Mouse (Mus musculus) brain, adult 2 months (tissue): ENCODE results near the gene Nell1.
"Not testable (repeated sequence)": the region's sequence is repeated elsewhere in the genome, so short reads cannot be mapped to it uniquely, and the experiment has no call there.

Experiments
- DNase-seq: peaks from one replicate; pipeline ENCODE4 v3.0.0; 2011; ENCODE audit warnings: low read depth, low spot score

Nell1 gene

GRCm38 (mm10) chr7:49974841-49975440 is at the start of gene Nell1:
Gene Nell1, plus strand, starts transcription at chr7:49974864.
- peak; percentile 59 for DNase-seq

- no peak for DNase-seq
Measured at GRCm38 (mm10) chr7:49928571-49928970, 46.1 kb upstream of the Nell1 start.

DNA sequence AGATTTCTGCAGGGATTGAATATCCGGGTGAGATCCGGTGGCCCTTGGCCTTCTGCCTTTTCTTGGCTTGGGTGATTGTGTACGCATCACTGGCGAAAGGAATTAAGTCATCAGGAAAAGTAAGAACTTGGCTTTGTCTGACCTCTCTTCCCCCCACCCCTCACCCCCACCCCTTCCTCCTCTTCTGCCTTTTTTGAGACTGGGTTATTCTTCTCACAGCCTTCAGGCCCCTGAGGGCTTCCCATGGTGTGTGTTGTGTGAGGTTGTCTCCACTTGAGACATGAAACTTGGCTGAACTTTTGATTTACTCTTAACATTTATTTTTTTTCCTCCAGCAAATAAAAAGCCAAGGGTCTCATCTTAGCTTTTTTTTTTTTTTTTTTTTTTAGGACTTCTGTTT is 44.7 kb upstream of the Nell1 start:
- no peak for DNase-seq

DNA sequence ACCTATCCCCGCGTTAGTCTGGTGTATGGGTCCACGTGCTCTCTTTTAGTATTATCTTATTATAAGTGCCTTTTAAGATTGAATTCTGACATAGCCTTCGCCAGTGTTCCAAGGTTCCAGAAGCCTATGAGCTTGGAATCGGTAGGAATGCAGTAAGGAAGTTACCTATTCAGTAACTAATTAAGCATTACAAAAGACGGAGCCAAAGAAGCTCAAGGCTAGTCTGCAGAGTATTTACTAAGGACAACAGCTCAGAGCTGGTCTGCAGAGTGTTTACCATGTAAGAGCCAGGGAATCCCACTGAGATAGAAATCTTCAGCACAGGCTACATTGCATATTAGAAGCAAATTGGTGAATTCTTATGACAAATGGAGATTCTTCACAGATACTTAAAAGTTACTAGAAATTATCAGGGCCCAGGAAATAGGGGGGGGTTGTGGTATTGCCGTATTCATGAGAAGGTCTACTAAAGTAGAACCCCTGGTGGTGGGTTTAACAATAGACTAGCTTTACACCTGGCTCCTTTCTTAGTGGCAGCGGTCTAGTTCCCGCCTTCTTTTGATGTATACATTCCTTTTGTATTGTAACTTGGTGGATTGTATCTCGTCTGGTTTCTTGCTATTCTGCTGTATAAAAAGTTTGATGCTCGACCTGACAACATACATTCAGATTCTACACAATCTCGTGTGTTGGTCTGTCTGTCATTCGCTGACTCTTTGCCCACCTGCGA is 41.1 kb upstream of the Nell1 start:
- DNase-seq, result not testable (repeated sequence)

DNA sequence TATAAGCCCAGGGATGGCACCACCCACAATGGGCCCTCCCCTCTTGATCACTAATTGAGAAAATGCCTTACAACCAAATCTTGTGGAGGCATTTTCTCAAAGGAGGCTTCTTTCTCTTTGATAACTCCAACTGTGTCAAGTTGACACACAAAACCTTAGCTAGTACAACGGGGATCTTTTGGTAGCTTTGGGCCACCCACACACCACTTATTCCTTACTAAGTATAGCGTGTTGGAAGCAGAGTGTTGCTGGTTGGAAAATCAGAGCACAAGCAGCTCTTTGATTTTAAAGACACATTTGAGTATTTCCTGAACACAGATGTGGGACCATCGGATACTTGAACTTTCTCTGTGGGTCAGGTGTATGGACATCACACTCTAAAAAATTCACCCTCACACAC is 37.8 kb upstream of the Nell1 start:
- peak; percentile 54 for DNase-seq

- DNase-seq, result no peak
Measured at GRCm38 (mm10) chr7:49942023-49942422, 32.6 kb upstream of the Nell1 start.

DNA sequence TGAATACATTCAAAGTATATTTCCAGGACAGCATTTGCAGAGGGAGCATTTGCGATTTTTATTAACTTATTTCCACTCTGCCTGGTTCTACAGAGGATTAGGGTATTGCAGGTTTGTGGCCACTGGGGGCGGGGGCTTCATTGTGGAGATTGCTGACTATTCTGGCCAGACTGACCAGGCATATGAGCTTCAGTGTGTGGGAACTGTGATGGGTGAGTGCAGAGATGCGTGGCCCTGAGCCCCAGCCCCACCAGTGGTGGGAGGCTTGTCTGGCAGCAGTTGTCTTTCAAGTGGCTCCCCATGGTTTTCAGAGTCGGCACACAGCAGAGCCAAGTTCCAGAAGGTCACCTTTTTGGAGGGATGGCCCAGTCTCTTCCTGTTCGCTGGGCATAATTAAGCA is 32.2 kb upstream of the Nell1 start:
- DNase-seq, result no peak

DNA sequence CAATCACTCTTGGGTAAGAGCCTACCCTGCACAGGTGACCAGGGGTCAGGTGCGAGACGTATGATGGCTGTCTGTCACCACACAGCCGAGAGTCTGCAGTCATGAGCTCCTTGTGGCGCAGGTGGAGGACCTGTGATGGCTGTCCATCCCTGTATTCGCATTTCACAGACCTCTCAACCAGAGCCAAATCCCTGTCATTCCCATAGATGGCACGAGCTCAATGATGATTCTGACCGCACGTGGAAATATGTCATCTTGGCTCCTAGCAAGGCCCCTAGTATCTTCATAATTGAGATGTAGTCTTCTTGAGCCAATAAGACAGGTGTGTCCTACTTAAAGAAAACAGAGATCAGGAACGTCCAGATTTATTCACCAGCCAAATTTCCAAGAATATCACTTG is 28.0 kb upstream of the Nell1 start:
- peak; percentile 20 for DNase-seq

- peak; percentile 56 for DNase-seq
Measured at GRCm38 (mm10) chr7:49953546-49954181, 21.0 kb upstream of the Nell1 start.

DNA sequence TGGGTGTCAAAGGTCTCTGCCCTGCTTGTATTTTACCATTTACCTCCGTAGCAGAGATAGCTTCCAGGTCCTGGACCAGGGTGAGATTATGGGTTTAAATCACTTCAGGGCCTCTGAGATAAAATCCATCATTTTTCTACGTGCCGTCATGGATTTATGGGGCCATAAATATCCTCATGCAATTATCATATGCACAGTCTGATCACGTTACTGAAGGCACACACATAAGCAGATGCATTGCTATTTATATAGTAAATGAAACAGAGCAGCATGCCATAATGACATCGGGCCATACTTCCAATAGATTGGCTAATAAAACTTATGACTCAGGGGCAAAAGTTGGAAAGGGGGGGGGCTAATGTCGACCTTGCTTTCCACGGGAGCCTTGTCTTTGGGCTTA is 19.8 kb upstream of the Nell1 start:
- no peak for DNase-seq

DNA sequence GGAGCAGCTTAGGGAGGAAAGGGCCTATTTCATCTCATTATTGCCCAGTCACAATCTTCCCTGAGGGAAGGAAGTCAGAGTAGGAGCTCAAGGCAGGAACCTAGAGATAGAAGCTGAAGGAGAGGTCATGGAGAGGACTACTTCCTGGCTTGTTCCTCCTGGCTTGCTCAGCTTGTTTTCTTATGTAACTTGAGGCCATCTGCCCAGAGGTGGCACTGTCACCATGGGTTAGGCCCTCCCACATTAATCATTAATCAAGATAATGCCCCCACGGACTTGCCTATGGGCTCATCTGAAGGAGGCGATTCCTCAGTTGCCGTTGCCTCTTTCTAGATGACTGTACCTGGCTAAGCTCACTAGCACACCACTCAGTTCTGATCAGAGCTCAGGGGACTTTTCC is 17.5 kb upstream of the Nell1 start:
- DNase-seq, result no peak

- DNase-seq, result no peak
Measured at GRCm38 (mm10) chr7:49963764-49964163, 10.9 kb upstream of the Nell1 start.

DNA sequence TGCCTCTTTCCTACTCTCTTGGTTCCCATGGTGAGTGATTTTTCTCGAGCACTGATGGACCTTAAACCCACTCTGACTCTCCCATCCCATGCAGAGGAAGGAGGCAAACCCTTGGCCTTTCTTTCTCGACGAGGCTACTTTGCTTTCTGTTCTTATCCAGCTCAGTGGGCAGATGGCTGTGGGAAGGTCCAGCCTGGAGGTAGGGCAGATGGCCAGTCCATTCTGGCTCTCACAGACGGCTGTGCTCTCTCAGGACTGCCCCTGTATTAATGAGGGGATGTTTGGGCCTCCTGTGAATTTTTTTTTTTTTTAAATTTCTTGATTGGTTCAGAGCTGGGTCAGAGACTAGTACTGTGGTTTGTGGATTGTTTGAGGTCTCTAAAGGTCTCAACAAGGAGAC is 5.1 kb upstream of the Nell1 start:
- peak; percentile 14 for DNase-seq

GRCm38 (mm10) chr7:49975441-49976121 is 917 bp downstream of the Nell1 start:
- DNase-seq, result peak; percentile 59

DNA sequence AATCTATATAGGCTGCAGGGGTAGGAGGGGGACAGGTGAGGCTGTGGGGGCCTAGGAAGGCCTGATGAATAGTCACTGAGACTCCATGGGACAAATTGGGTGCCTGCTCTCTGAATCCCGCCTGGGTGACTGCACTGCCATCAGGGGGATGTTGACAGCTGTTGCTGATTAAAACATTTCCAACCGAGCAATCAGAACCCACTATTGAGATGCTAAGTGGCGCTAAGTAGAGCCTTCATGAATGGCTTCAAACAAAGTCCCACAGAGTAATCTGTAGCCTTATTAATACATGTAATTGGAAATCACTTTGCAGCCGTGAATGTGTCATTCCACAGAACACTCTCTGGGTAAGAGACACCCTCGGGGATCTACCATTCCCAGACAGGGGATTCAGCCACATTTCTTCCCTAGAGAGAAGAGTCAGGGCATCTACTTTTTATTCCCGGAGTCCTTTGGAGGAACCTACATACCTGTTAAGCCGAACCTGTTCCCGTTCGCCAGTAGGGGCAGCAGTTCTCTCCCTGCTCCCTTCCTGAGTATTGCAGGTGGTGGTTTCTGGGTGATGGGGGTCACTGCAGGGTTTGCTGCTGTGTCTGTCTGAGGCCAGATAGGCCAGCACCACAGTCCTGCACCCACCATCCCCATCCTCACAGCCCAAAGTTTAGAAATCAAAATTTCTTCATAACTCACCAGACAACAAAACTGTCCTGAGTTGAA is 7.0 kb downstream of the Nell1 start:
- DNase-seq, result peak; percentile 26

DNA sequence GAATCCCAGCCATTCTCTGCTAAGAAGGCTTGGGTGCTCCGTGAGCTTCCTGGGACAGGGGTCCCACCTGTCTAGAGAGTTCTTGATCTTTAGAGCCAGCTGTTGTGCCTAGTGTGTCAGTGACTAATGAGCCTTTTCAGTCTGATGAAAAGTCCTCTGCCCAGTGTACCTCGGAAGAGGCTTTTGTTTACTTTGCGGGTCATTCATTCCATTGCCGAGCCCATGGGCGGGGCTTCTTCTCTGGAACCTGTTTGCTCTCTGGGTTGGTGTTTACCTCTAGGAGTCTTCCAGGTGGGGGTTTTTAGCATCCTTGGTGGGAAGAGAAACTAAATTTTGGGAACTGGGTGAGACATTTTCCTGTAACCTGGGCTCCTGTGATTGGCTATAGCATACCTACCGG is 10.0 kb downstream of the Nell1 start:
- no peak for DNase-seq

DNA sequence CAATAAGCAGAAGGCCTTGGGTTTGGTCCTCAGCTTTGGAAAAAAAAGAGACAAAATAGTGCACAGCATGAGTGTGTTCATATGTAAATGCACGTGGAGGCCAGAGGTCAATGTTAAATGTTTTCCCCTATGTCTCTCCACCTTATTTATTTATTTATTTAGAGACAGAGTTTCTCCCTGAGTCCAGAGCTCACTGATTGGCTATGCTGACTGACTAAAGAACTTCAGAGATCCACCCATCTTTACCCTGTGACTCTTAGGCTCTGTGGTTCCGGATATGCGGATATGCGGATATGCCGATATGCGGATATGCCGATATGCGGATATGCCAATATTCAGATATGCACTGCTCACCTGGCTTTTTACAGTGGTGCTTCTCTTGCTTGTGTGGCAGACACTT is 11.3 kb downstream of the Nell1 start:
- no peak for DNase-seq

DNA sequence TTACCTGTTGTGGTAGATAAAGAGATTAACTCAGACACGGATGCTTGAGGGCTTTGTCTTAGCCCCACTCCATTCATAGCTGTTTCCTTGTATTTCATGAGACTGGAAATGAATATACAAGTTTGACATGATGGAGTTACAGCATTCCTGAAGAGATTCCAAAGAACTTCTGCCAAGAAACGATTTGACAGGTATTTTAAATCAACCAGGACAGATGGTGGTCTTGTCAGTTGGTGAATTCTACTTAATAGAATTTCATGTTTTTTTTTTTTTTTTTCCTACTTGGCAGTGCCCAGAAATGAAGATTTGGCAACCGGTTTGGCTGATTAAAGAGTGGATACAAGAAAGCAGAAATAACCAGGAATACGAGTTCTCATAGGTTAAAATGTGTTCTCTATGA is 24.7 kb downstream of the Nell1 start:
- peak; percentile 13 for DNase-seq

DNA sequence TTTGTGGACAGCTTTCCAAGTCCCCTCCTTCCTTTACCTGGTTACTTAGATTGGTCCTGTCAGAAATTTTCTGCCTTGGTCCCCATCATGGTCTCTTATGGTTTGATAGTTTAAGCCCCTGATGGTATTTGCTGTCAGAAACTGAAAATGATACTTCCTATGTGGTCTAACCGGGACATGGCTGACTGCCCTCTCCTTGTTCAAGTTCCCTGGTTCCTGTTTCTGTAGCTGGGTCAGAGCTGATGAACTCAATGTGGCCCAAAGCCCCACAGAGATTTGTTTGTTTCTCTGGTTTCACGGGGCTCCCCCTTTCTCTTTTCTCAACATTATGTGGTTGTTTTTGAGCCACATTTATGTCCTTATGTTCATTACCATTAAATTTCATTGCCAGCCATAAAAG is 30.6 kb downstream of the Nell1 start:
- DNase-seq, result no peak

DNA sequence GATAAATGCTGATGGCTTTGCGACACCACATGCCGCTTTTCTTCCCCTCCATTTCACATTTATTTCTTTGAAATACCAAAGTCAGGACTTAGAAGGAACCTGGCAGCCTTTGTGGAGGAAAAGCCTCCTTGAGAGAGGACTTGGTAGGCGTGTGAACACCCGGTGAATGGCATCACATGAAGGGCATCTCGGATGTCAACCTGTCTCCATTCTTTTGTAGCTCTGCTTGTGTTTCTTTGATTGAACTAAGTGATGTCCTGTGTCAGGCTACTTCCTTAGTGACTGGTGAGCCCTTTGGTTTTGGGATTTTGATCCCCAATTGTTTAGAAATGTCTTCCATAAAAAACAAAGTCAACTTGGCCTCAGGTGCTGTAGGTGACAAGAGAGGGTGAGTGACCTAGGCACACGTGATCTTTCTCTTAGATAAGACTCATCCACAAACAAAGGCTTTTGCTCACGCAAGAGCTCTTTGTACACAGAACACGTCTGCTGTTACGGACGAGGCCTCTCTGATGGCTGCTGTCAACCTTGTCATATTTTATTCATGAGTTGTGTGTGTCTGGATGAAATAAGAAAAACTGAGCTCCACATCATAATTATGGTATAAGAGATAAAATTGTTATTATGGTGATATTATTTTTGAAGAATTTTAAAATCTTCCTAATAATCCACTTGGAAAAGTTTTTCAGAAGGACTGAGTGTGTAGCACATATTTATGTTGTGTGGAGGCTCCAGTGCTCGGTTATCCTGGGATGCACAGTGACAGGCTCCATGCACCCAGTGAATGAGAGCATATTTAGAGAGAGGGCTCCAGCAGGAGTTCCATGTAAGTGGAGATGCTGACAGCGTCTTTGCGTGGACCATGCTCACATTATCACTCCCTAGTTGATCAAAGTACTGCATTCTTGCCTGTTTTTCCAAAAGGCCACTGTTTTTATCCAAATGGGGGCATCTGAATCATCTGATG is 60.8 kb downstream of the Nell1 start:
- no peak for DNase-seq

- DNase-seq, result peak; percentile 22
Measured at GRCm38 (mm10) chr7:50041112-50041511, 66.4 kb downstream of the Nell1 start.
